Mouse (Mus musculus) megakaryocyte progenitor cell, adult 5-6 weeks (primary cell): ENCODE measurements around the gene Fsd2. TPM values are rescaled to one million over a fixed set of nuclear protein-coding genes. Genes with fewer than 3 reads are reported as not detected.

Experiments used
- ATAC-seq: replicated peaks from 2 replicates; pipeline ENCODE4 v1.8.0; 2016; ENCODE audit warnings: mild to moderate bottlenecking, moderate TSS enrichment, inconsistent platforms; ENCODE audit not compliant: poor library complexity
- total RNA-seq, 2 experiments: library from RNA; stranded (forward) in 1 of 2; stranded (reverse) in 1 of 2; fragments of 157-497, 149-512 nt in 1 of 2; fragments of 200-1000 nt in 1 of 2; gene quantifications; 2 replicates each; pipeline versions ENCODE4 v1.2.3 to v1.2.4; 2015 to 2017

Fsd2 gene
- total RNA-seq, 2 experiments from 2014 or later, result 0.04 to 0.17 TPM

DNA sequence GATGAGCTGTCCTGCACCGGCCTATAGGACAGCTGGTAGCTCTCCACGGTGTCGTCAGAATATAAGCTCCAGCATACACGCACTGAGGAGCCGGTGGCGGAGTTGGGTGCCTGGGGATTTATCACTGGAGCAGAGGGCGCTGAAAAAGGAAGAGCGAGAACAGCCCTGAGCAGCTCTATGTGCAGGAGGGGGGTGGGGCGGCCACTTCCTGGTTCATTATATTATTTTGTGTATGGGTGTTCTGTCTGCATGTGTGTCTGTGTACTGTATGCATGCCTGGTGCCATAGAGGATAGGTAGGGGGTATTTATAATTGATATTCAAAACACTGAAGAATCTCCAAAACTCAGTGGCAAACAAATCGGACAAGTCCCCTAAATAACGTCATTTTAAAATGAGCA lies 17.9 kb downstream of the Fsd2 start:
- no peak for ATAC-seq

DNA sequence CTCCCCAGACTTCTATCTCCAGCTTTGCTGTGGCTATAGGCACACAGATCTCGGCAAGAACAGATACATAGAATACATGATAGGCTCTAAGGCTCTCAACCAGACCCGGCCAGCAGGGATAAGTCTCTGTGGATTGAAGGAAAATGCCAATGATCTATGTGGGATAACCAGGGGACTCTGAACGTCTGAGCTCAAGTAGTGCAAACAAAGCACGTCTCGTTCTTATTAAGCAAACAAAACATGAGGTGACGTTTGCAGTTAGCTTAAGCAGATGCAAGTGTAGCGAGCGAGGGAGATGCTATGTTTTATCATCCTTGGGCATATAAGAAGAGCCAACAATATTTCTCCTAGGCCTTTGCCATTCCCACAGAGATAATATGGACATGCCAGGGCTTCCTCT lies 23.8 kb downstream of the Fsd2 start:
- no peak for ATAC-seq

DNA sequence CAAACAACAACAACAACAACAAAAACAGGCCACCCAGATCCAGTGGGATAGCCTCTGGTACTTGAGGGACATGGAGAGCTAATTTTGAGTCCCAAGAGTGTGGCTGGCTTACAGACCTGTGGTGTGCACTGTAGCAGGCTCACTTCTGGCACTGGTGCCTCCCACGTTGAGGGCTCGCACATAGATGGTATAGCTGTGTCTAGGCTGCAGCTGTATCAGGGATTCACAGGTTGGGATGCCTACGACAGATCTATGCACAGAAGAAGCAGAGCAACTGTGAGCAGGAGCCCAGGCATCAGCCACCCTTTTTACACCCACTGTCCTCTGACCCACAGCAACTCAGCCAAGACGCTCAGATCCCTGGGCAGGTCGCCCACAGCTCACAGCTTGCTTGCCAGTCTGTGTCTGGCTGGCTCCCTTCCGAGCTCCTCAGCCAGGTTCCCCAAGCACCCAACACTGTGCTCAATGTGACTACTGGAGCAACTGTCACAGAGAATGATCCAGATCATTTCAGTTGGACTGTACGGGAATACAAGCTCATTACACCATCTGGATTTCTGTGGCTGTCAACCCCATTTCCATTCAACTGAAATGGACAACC lies 24.7 kb downstream of the Fsd2 start:
- no peak for ATAC-seq

DNA sequence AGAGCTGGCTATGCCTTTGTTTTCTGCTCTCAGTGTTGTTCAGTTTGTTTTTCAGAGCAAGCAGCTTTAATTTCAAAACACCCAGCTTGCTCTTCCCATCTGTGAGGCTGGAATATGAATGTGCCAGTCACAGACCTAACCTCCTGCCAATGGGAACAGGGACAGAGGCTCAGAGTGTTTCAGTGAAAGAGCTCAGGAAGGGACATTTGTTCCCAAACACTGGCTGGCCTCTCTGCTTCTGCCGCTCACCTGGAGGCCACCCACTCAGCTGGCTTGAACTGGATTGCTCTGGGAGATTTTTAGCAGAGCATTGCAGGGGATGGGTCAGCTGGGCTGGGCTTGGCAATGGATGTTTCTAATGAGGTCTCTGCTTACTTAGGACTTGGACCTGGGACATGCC lies 25.7 kb downstream of the Fsd2 start:
- no peak for ATAC-seq

DNA sequence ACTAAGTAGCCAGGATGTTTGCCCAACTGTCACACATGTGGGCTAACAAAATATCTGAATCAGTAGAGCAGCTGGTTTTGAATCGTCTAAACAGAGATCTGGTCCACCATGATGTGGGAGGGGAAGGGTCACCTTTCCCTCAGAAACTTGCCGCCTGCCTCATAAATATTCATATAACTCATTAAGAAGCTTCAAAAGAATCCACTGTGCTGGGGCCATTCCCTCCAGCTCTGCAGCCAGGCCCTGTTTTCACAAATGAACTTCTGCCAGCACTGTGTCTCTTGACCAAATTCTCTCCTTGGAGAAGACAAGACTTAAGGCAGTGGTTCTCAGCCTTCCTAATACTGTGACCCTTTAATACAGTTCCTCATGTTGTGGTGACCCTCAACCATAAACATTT lies 27.2 kb downstream of the Fsd2 start:
- ATAC-seq, result no peak

DNA sequence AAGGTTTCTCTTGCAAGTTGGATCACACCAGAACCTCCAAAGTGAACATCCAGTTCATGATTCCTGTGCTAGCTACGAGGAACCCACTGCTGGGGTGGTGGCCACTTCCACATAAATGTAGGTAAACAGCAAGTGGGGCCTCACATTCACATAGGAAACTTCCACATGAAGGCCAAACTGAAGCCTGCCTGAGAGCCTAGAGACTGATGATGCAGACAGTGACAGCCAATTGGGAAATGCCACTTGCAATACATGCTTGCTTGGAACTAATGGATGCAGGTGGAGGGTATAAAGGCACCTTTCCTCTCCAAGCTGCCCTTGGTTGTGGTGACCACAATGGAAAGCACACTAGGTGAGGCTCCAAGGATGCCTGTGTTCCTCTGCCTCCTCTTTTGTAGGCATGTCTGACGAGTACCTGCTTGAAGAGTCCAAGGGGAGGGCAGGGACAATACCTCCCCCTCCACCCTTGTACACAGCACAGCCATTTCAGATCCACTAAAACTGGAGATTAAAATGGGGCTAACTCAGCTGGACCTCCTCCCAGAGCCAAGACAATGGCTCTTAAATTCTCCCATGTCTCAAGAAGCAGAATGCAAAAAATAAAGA lies 28.6 kb downstream of the Fsd2 start:
- ATAC-seq, result peak; percentile 60

- no peak for ATAC-seq
These were observed 30.3 kb downstream of the Fsd2 start for GRCm38 (mm10) chr7:81536478-81536877.

- no peak for ATAC-seq
These were observed 35.3 kb downstream of the Fsd2 start for GRCm38 (mm10) chr7:81531462-81531861.

GRCm38 (mm10) chr7:81528918-81529317 lies 37.8 kb downstream of the Fsd2 start:
- ATAC-seq, result no peak

DNA sequence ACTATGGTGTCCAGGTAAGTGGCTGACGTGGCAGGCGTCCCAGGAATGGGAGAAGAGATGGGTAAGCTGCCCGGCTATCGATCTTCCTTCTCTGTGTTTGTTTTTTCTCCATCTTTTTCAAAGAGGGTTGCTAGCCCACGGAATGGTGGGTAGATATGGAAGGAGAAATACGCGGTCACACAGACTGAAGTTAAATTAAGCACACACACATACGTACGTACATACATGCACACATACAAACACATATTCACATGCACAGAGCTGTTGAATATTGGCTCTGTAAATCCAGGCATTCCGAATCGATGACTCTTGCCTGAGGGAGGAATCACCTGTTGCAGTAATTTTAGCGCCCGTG lies 43.1 kb downstream of the Fsd2 start:
- peak; percentile 23 for ATAC-seq

- peak; percentile 97 for ATAC-seq
These were observed 43.6 kb downstream of the Fsd2 start for GRCm38 (mm10) chr7:81523008-81523662.

- ATAC-seq, result no peak
These were observed 50.4 kb downstream of the Fsd2 start for GRCm38 (mm10) chr7:81516154-81517030.

DNA sequence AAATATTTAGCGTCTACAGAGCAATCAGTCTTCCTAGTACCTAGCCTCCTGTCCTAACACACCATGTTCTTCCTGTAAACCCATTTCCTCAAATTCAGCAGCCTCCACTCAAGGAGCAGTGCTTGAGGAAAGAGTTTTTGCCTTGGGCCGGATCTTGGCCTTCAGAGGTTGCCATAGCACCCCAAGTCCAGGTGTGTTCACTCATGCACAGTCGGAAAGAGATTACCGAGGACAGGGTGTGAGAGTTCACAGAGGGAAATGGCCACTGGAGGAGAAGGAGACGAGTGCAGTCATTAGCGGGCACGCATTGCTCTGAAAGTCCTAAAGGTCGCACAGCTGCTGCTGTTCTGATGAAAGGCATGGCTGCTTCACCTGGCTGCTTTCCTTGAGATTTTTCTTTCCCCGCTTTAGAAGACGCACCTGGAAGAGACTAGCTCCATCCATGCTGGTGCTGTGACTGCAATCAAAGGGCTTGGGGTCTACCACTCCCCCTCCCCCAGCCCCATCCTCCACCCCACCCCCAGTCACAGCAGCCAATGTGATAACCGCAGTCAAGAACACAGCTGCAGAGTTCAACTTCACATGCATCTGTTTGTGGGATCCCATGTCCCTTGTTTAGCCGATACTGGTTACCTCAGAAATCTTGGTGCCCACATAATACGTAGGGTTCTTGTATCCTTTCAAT lies 51.7 kb downstream of the Fsd2 start:
- no peak for ATAC-seq

DNA sequence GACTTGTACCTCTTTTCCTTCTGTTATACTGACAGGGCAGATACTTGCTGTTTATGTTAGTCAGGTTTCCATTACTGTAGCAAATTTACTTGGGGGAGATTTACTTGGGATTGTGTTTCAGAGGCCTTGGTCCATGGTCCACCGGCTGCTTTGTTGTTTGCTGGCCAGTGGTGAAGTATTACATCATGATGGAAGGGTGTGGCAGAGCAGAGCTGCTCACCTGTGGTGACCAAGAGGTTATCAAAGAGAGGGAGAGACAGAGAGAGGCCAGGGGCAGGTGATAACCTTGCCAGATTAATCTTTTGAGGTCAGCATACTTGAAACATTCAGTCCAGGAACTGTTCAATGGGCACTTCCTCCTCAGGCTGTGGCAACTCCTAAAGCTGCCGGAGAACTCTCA lies 65.7 kb downstream of the Fsd2 start:
- ATAC-seq, result no peak

- no peak for ATAC-seq
These were observed 68.6 kb downstream of the Fsd2 start, which contains the start of gene BC048679 for GRCm38 (mm10) chr7:81498181-81498580. BC048679 (minus strand) TSS chr7:81498281.

DNA sequence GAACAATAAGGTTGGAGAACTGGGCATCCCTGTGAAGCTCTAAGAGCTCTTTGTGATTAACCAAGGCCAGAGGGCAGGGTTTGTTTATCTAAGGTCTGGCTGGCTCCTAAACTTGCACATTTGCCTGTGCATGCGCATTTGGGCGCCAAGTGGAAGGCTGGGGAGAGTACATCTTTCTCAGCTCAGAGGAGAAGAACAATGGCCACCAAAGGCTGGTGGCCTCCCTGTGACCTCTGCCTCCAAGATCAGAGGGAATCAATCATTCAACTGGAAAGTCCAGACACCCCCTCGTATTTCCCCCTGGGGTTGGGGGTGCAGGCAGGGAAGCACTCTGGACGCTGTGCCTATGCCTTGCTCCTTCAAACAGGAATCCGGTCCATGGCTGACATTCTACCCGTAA lies 69.6 kb downstream of the Fsd2 start:
- no peak for ATAC-seq

GRCm38 (mm10) chr7:81493331-81494021 lies 73.3 kb downstream of the Fsd2 start, which contains the start of gene Ap3b2:
Ap3b2 (minus strand) TSS chr7:81493925.
- peak; percentile 88 for ATAC-seq

DNA sequence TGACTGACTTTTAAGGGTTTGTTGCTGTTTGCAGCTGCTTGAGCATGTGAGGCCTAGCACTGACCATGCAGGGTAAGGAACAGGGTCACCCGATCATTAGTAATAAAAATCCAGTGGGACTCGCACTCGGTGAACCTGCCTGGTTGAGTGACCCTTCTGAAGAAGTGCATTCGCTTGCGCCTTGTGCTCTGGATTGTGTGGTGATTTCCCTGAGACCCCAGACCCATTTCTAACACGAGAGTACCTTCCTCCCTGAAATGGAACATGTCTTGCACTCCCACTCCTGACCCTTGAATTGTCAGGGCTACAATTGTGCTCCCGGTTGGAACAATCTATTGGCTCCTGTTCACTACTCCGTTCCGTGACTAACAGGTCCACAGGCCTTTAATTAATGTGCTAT lies 74.1 kb downstream of the Fsd2 start:
- no peak for ATAC-seq

DNA sequence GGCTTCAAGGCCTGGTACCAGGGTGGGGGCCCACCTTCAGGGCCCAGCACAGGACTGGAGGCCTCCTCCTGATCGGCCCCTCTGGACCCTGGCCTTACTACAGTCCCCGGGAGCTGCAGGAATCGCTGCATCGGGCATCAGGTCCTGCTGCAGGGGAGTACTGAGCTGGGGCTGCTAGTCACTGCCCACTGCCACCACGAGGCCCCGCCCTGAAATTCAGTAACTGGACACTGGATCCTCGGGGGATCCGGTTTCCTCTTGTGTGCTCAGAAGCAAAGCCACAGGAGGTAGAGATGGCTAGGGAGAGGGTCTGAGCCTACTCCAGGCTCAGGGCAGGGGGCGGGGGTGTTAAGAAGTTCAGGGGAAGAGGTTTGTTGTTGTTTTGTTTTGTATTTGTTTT lies 77.1 kb downstream of the Fsd2 start:
- ATAC-seq, result no peak
